Mouse (Mus musculus) adrenal gland, postnatal 14 days (tissue): ENCODE results near the gene Trip13. TPM values are rescaled to one million over a fixed set of nuclear protein-coding genes. Genes with fewer than 3 reads are reported as not detected.

Experiments
- DNase-seq: peaks from one replicate; pipeline ENCODE4 v3.0.0; 2021; ENCODE audit warnings: mixed read lengths
- long read RNA-seq, 2 experiments: library from polyadenylated mRNA; stranded (forward); transcript quantifications; one replicate each; pipeline ENCODE4 v2.0.0; 2021
- total RNA-seq: library from RNA; stranded (reverse); gene quantifications from 2 replicates; pipeline ENCODE4 v1.2.3, GENCODE M21; 2021

Gene Trip13
- total RNA-seq: 2.6 and 4.6 TPM in 2 replicates
- long read RNA-seq, experiment 1, transcript Trip13-201 (13 exons, 3,399 nt): major isoform, 5 of 7 reads
- long read RNA-seq, experiment 1, partial matches to known transcripts: 2 of 7 reads
- long read RNA-seq, experiment 1, other reads (novel, unspliced or antisense): 0 of 7 reads
- long read RNA-seq, experiment 2, transcript Trip13-201 (13 exons, 3,399 nt): major isoform, 5 of 5 reads
- long read RNA-seq, experiment 2, partial matches to known transcripts: 0 of 5 reads
- long read RNA-seq, experiment 2, other reads (novel, unspliced or antisense): 0 of 5 reads

DNA sequence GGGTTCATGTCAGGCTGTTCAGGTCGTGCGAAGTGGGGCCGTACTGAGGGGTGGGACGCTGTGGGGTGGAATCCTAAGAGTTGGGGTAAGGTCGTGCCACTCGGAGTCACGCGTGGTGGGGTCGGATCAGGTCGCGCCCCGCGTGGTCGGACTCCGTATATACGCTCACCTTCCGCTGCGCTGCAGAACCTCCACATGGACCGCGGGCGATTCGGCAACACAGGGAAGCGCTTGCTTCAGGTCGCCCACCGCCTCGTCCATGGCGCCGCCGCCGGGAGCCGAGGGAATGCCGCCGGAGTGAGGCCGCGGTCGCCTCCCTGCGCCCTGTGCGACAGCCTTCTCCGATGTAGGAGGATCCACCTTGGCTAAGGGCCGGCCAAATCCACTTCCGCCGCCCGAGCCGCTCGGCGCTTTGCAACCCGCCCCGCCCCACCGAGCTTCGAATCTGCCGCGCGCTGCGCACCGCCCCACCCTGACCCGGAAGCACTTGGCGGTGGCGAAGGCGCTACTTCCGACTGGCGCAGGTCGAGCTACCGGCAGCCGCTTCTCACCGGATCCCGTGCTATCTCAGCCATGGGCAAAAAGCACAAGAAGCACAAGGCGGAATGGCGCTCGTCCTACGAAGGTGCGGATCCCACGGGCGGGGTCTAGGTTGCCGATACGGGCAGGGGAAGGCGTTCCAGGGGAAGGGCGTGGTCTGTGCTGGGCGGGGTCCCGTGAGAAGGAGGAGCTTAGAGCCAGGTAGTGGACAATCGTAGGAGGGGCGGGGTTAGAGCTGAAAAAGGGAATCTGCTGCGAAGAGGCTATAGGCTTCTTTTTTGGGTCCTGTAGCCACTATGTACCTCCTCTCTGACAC lies at the start of gene Trip13, which contains the start of gene Brd9:
Gene Trip13, minus strand, starts transcription at position 464 of the 856 bp plus-strand sequence.
Gene Brd9, plus strand, starts transcription at position 491 of the 856 bp plus-strand sequence.
- peak; percentile 97 for DNase-seq

- DNase-seq: no peak
These were observed 39.4 kb upstream of the Trip13 start for GRCm38 (mm10) chr13:73976935-73977334.

DNA sequence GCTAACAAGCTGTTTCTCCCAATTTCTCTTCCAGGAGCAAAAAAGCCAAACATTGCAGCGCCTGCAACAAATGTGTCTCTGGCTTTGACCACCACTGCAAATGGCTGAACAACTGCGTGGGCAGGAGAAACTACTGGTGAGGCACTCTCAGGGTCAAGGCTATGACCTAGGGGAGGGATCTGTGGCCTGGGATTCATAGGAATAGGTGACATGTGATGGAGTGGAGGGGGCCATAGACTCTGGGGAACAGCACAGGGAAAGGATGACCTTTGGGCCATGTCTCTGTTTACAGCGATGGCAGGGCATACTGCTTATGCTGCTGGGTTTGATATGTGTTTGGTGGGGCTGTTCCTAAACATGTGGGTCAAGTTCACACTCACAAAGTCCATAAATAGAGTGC lies 36.9 kb upstream of the Trip13 start:
- DNase-seq: no peak

DNA sequence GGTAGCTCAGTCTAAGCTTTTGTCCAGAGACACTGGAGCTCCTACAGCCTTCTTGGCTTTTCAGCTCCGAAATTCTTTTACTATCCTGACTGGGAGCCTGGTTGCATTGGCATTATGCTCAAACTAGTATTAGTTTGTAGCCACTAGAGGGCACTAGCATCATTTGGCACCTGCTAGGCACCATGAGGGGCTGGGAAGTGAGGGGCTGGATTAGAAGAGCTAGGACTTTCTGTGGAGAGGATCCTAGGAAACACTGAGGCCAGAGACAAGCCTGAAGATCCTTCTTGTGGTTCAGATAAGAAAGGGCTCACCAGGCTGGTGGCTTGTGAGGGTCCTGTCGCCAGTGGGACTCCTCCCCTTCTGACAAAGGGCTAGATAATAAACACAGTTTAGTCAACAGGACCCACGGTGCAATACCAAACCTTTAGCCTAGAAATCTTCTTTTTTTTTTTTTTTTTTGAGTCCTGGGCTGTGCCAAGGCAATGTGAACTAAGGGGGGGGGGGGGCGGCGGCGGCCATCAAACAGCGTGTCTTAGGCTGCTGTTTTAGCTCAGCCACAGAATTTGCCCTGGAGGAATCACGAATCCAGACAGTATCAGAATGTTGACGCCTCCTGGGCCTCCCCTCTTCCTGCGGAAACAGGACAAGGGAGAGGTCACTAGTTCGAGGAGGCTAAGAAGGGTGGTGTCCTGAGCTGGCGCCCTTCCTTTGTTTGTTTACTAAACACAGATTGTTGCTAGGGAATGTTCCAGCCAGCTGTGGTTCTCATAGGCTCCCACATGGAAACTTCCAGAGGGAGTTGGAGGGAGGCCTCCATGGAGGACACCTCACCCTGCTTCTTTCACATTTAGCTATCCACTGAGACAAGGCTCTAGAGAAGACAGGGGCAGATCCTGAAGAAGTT lies 33.2 kb upstream of the Trip13 start:
- DNase-seq: peak; percentile 79

GRCm38 (mm10) chr13:73963551-73963950 lies 26.0 kb upstream of the Trip13 start, which contains the start of gene Zdhhc11:
Gene Zdhhc11 (plus strand): TSS chr13:73963851.
- DNase-seq: no peak

DNA sequence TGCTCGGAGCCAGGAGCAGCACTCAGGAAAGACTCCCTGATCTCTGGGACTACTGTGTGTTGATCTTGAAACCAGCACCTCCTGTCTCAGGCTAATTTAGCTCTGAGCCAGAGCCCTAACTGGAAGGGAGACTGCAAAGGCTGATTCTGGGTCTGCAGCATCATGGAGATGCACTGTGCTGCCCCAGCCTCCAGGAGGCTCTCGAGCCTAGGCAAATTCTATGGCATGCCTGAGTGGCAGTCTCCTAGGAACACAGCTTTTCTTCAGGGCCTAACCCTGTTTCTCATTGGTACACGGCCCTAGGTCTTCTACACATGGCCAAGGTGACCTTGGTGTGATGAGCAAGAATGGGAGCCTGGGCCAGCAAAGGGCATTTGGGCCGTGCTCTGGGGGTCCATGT lies 23.6 kb upstream of the Trip13 start:
- no peak for DNase-seq

- no peak for DNase-seq
These were observed 22.6 kb upstream of the Trip13 start for GRCm38 (mm10) chr13:73960117-73960652.

DNA sequence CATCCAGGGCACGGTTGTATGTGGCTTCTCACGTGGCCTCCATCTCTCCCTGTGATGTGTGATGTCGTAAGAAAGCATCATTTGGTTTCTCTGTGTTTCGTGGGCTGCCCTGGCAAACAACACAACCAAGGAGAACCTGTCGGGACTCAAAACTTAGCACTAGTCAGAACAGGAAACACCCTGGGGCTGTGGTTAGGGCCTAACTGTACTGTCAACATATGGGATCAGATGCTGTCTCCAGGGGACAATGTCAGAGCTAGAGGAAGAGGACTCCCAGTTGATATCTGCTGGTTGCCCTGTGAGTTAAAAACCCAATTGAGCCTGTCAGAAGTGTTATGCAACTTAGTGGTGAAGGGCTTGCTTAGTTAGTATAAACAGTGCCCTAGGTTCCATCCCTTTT lies 17.9 kb upstream of the Trip13 start:
- no peak for DNase-seq

DNA sequence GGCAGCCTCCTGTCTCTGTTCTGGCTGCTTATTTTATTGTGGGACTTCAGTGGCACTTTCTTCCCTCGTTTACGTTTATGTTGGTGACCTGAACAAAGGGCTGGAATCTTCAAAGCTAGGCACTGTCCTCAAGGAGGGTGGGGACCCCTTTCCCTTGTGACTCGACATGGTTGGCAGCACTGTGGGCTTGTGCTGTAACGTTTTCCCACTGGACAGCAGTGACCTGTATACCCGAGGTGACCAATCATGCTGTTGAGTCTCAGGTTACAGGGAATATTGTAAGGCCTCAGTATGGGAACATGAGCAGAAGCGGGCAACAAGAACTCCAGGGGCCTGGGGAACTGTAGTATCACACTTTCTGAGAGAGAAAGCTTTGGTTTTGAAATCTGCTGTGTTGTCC lies 17.1 kb upstream of the Trip13 start:
- no peak for DNase-seq

GRCm38 (mm10) chr13:73953551-73954130 lies 16.1 kb upstream of the Trip13 start:
- DNase-seq: no peak

GRCm38 (mm10) chr13:73944606-73945005 lies 7.0 kb upstream of the Trip13 start:
- no peak for DNase-seq

- no peak for DNase-seq
These were observed 1.5 kb upstream of the Trip13 start for GRCm38 (mm10) chr13:73939101-73939500.

- peak; percentile 9 for DNase-seq
These were observed 585 bp upstream of the Trip13 start for GRCm38 (mm10) chr13:73938177-73938560.

DNA sequence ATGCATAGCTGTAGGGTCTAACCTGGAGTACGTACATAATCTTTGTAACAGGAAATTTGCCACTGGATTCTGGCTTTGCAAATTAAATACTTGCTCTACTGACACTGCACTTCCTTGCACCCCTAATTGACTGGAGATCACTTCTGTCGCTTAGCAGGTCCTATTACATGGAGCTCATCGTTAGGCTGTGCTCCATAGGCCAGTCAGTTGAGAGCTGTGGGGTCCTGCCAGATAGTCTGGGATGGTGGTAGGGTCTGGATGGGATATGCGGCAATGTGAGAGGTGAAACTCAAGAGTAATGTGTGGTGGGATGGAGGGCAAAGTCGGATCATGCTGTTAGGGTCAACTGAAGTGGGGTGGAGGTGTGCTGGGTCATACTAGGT lies 655 bp downstream of the Trip13 start:
- no peak for DNase-seq

DNA sequence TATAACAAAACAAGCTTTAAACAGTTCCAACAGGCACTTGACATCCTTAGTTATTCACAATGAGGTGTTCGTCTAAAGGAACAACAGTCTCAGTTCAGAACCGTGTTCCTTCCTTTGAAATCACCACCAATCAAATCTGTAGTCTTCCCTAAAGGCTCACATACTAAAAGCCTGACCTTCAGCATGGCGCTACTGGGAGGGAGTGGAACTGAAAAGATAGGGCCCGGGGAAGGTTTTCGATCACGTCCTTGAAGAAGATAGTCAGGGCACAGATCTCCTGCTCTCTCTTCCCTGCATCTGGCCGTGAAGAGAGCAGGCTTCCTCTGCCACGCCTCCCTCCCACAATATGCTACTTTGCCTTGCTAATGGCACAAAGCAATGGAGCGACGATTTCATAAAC lies 5.4 kb downstream of the Trip13 start:
- DNase-seq: no peak

GRCm38 (mm10) chr13:73913066-73913465 lies 24.5 kb downstream of the Trip13 start:
- DNase-seq: no peak

GRCm38 (mm10) chr13:73907683-73908412 lies 29.7 kb downstream of the Trip13 start:
- DNase-seq: peak; percentile 52

- no peak for DNase-seq
These were observed 30.4 kb downstream of the Trip13 start for GRCm38 (mm10) chr13:73907136-73907535.

DNA sequence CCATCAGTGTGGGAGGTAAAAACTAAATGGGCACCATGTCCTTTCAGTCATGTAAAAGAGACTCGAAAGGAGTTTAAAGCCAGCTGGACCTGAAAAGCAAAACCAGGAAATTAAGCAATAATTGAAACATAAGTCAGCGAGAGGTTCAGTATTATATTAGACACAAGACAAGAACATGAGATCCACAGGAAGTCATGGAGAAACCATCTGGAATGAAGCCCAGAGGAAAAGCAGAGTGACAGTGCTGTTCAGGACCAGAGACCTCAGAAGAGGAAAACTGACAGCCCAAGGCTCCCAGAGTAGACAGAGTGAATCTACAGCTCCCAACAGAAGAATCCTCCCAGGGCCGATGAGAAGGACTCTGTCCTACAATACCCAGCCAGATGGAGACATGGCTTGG lies 40.0 kb downstream of the Trip13 start:
- DNase-seq: no peak

DNA sequence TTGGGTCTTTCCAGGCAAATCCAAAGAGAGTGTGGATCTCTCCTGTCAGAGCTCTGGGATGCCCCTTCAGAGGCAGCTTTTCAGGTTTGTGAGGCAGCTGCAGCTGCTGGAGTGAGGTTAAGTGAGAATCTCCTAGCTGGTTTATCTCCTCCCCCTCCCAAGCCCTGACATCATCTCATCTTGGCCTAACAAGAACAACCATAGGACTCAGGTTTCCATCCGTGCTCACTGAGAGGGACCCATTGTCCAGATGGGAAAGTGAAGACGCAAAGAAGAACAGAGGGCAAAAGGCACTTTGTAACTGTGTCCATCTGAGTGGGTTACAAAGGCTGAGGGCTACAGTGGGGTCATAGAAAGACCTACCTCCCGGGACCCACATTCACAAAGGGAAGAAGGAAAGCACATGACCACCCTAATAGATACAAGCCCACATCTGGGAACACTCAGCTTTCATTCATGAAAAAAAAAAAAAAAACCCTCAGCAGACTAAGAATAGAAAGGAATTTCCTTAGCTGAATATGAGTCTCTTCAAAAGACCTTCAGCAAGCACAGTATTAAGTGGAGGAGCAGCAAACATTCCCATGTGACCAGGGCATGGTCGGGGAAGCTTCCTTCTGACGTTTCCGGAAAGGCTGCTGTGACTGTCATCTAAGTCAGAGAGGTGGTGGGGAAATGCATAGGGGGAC lies 44.9 kb downstream of the Trip13 start:
- no peak for DNase-seq
